Mouse (Mus musculus) cortical plate, adult 2 months (tissue): ENCODE results near the gene Ablim1.

Experiments used
- CTCF ChIP-seq: fragments of 200-500 bp; IDR thresholded peaks from 2 replicates; pipeline ENCODE4 v1.5.1; 2011; ENCODE audit warnings: mild to moderate bottlenecking, control low read depth, low read length; ENCODE audit not compliant: insufficient read depth; ENCODE audit errors: extremely low read depth
- POLR2A ChIP-seq: fragments of 200-500 bp; IDR thresholded peaks from 2 replicates; pipeline ENCODE4 v1.6.1; 2011; ENCODE audit warnings: mild to moderate bottlenecking, low read length, control low read depth; ENCODE audit not compliant: insufficient read depth; ENCODE audit errors: extremely low read depth

GRCm38 (mm10) chr19:57067108-57067613 is 247.6 kb downstream of the Ablim1 start:
- TF ChIP-seq CTCF (no peak), POLR2A (no peak)
